24 mouse cellular contexts compared by ENCODE assay signal in genomic region chr6:94669370-94669769, GRCm38 (mm10). TPM values are rescaled to one million over a fixed set of nuclear protein-coding genes. Genes with fewer than 3 reads are reported as not detected.
DNase-seq lines count a peak whose midpoint lies in the region; ATAC-seq and TF ChIP-seq lines count a peak whose summit lies in the region.
"Had no signal": no experiment of that assay in that cellular context is flagged by ENCODE, and none has a peak within 500 bp of the region (broad histone marks: within the 10 kb centered on the region; RNA-seq: fewer than 3 reads in every experiment).

No protein-coding gene starts in this region.

- H3K9me3 ChIP-seq in forebrain, embryonic 13.5 days (replicated peaks) = no peaks in the 10 kb centered on the region
- H3K9me3 ChIP-seq in forebrain, embryonic 16.5 days (ENCODE audit: control insufficient read depth, low read length) = no peaks in the 10 kb centered on the region
- no peaks in the 10 kb centered on the region for H3K9me3 ChIP-seq in midbrain, postnatal 0 days (ENCODE audit: low read length)
- H3K9me3 ChIP-seq in midbrain, embryonic 16.5 days (replicated peaks; ENCODE audit: control insufficient read depth, low read length, poor library complexity, severe bottlenecking) = no peaks in the 10 kb centered on the region
- H3K9me3 ChIP-seq: embryonic facial prominence, embryonic 15.5 days; hindbrain, embryonic 10.5 days had no signal

- peaks cover 78% of the 10 kb centered on the region for H3K4me1 ChIP-seq in forebrain, embryonic 13.5 days
- peaks cover 24% of the 10 kb centered on the region for H3K4me1 ChIP-seq in forebrain, embryonic 16.5 days (replicated peaks; ENCODE audit: control insufficient read depth, insufficient read depth, low read length)
- H3K4me1 ChIP-seq in kidney, adult 2 months (ENCODE audit: control insufficient read depth, insufficient read depth, low read length) = peaks cover 46% of the 10 kb centered on the region
- peaks cover 7% of the 10 kb centered on the region for H3K4me1 ChIP-seq in midbrain, postnatal 0 days (ENCODE audit: insufficient read depth, low read length)
- H3K4me1 ChIP-seq in midbrain, embryonic 16.5 days (ENCODE audit: control insufficient read depth, insufficient read depth, low read length) = peaks cover 16% of the 10 kb centered on the region

- H3K27me3 ChIP-seq in forebrain, embryonic 13.5 days = no peaks in the 10 kb centered on the region
- H3K27me3 ChIP-seq in forebrain, embryonic 16.5 days (replicated peaks; ENCODE audit: control insufficient read depth, insufficient read depth, low read length) = no peaks in the 10 kb centered on the region
- no peaks in the 10 kb centered on the region for H3K27me3 ChIP-seq in kidney, adult 2 months (replicated peaks; ENCODE audit: control insufficient read depth, insufficient read depth, low read length)
- no peaks in the 10 kb centered on the region for H3K27me3 ChIP-seq in midbrain, postnatal 0 days (ENCODE audit: insufficient read depth, low read length)
- H3K27me3 ChIP-seq in midbrain, embryonic 16.5 days (ENCODE audit: control insufficient read depth, insufficient read depth, low read depth, low read length) = no peaks in the 10 kb centered on the region
- H3K27me3 ChIP-seq: embryonic facial prominence, embryonic 15.5 days had no signal

- TF ChIP-seq CTCF in kidney, adult 2 months (conservative IDR thresholded peaks at IDR 0.05; ENCODE audit: insufficient read depth, insufficient read length, low read depth, low read length) = no peak
- no peak for TF ChIP-seq CTCF in midbrain, postnatal 0 days (IDR thresholded peaks at IDR 0.05)

- no peak overlapping the region for H3K4me2 ChIP-seq in forebrain, embryonic 13.5 days
- no peak overlapping the region for H3K4me2 ChIP-seq in forebrain, embryonic 16.5 days (ENCODE audit: low read length)
- H3K4me2 ChIP-seq in midbrain, postnatal 0 days (ENCODE audit: low read depth, low read length, poor library complexity, severe bottlenecking) = no peak overlapping the region
- no peak overlapping the region for H3K4me2 ChIP-seq in midbrain, embryonic 16.5 days (ENCODE audit: low read length)
- H3K4me2 ChIP-seq: embryonic facial prominence, embryonic 15.5 days; heart, embryonic 11.5 days had no signal

- H3K27ac ChIP-seq in forebrain, embryonic 13.5 days = 0 out of 2 replicates have a peak overlapping the region, but pooled peaks have one; percentile 19
- H3K27ac ChIP-seq in forebrain, embryonic 16.5 days (ENCODE audit: low read length) = no peak overlapping the region
- no peak overlapping the region for H3K27ac ChIP-seq in kidney, adult 2 months (ENCODE audit: insufficient read depth, low read depth, low read length)
- H3K27ac ChIP-seq in midbrain, postnatal 0 days (ENCODE audit: low read depth, low read length) = no peak overlapping the region
- H3K27ac ChIP-seq in midbrain, embryonic 16.5 days (ENCODE audit: low read length) = no peak overlapping the region
- H3K27ac ChIP-seq: embryonic facial prominence, embryonic 15.5 days; hindbrain, embryonic 10.5 days had no signal

- no peaks in the 10 kb centered on the region for H3K36me3 ChIP-seq in forebrain, embryonic 13.5 days (ENCODE audit: poor library complexity, severe bottlenecking)
- no peaks in the 10 kb centered on the region for H3K36me3 ChIP-seq in forebrain, embryonic 16.5 days (ENCODE audit: control insufficient read depth, insufficient read depth)
- H3K36me3 ChIP-seq in kidney, adult 2 months (ENCODE audit: control insufficient read depth, insufficient read depth, low read length) = no peaks in the 10 kb centered on the region
- H3K36me3 ChIP-seq in midbrain, postnatal 0 days (ENCODE audit: insufficient read depth, low read length) = no peaks in the 10 kb centered on the region
- H3K36me3 ChIP-seq in midbrain, embryonic 16.5 days (ENCODE audit: control insufficient read depth, insufficient read depth, low read length) = no peaks in the 10 kb centered on the region
- H3K36me3 ChIP-seq: embryonic facial prominence, embryonic 15.5 days; hindbrain, embryonic 10.5 days had no signal

- no peak overlapping the region for H3K4me3 ChIP-seq in forebrain, embryonic 13.5 days
- no peak overlapping the region for H3K4me3 ChIP-seq in forebrain, embryonic 16.5 days (replicated peaks; ENCODE audit: low read length)
- H3K4me3 ChIP-seq in kidney, adult 2 months (ENCODE audit: insufficient read depth, low read depth, low read length) = no peak overlapping the region
- H3K4me3 ChIP-seq in midbrain, postnatal 0 days (ENCODE audit: low read depth, low read length) = no peak overlapping the region
- H3K4me3 ChIP-seq in midbrain, embryonic 16.5 days (ENCODE audit: low read depth, low read length) = no peak overlapping the region
- H3K4me3 ChIP-seq: embryonic facial prominence, embryonic 15.5 days; hindbrain, embryonic 10.5 days had no signal

- peak; percentile 87 for DNase-seq in kidney, adult 2 months
- DNase-seq in kidney, postnatal 14 days = no peak
- DNase-seq in midbrain, postnatal 0 days (ENCODE audit: low spot score) = peak; percentile 36
- peak; percentile 42 for DNase-seq in skeletal muscle tissue, adult 2 months (ENCODE audit: low read depth, low spot score)
- DNase-seq in adrenal gland, postnatal 36 days = no peak
- DNase-seq: adrenal gland, postnatal 25 days; cerebellum, adult 11 months; cerebellum, adult 9-11 months; gastrocnemius, postnatal 10 days; heart, adult 11 months; heart, postnatal 10 days; layer of hippocampus, adult 9-11 months; lung, postnatal 4 days; midbrain, embryonic 14.5 days; right cerebral cortex, postnatal 14 days; thymus, adult 18-20 months; thymus, postnatal 36 days had no signal

- no peak for TF ChIP-seq POLR2A in kidney, adult 2 months (IDR thresholded peaks at IDR 0.05; ENCODE audit: low read depth, low read length)

- 40% methylated on average over 6 of the region's 6 CpGs for WGBS in forebrain, embryonic 13.5 days
- WGBS in forebrain, embryonic 16.5 days = 37% methylated on average over 6 of the region's 6 CpGs
- WGBS in kidney, adult 2 months = 62% methylated on average over 6 of the region's 6 CpGs
- 64% methylated on average over 6 of the region's 6 CpGs for WGBS in midbrain, postnatal 0 days
- 55% methylated on average over 6 of the region's 6 CpGs for WGBS in midbrain, embryonic 16.5 days

- no peak overlapping the region for H3K9ac ChIP-seq in forebrain, embryonic 13.5 days
- no peak overlapping the region for H3K9ac ChIP-seq in forebrain, embryonic 16.5 days (replicated peaks; ENCODE audit: low read depth, low read length)
- H3K9ac ChIP-seq in midbrain, postnatal 0 days (replicated peaks; ENCODE audit: low read length, poor library complexity, severe bottlenecking) = no peak overlapping the region
- H3K9ac ChIP-seq in midbrain, embryonic 16.5 days (ENCODE audit: low read depth, low read length) = no peak overlapping the region
- H3K9ac ChIP-seq: embryonic facial prominence, embryonic 15.5 days had no signal

- ATAC-seq in forebrain, embryonic 13.5 days = no peak
- no peak for ATAC-seq in forebrain, embryonic 16.5 days
- ATAC-seq in midbrain, postnatal 0 days (ENCODE audit: low FRiP score) = no peak
- no peak for ATAC-seq in midbrain, embryonic 16.5 days
- ATAC-seq: CD4-positive, CD25-positive, alpha-beta regulatory T cell, adult 4 months had no signal

RNA-seq across cellular contexts. Expression of gene Lrig1, which starts 30.6 kb away (rescaled TPM):
- 6.4 and 7.6 TPM in 2 replicates for polyA plus RNA-seq in forebrain, embryonic 13.5 days (2015; fragmentation: Nextera tagmentation; extraction: Ambion mirVana)
- 7.1 and 8.3 TPM in 2 replicates for polyA plus RNA-seq in forebrain, embryonic 16.5 days (2015; fragmentation: Nextera tagmentation; extraction: Ambion mirVana)
- 12.1 and 14.1 TPM in 2 replicates for polyA plus RNA-seq in kidney, adult 2 months (2012; rRNA removed)
- 76.3 and 90.8 TPM in 2 replicates for total RNA-seq in midbrain, postnatal 0 days (2014; rRNA removed)
- polyA plus RNA-seq in midbrain, postnatal 0 days (2015; fragmentation: Nextera tagmentation; extraction: Ambion mirVana) = 16.6 and 22.6 TPM in 2 replicates
- 8.6 and 14.2 TPM in 2 replicates for polyA plus RNA-seq in midbrain, embryonic 16.5 days (2015; fragmentation: Nextera tagmentation; extraction: Ambion mirVana)
- total RNA-seq in adrenal gland, postnatal 36 days (2021) = 10 to 100 TPM; 11.7 to 14.9 TPM

Comparison
In these comparisons a context has a peak if more than half of its experiments do, and no peak if none do; other contexts are left out.
1. DNase-seq: peak in kidney, adult 2 months (single experiment), midbrain, postnatal 0 days (single experiment) and skeletal muscle tissue, adult 2 months (single experiment); none in kidney, postnatal 14 days (single experiment) and adrenal gland, postnatal 36 days (0 of 2).